Mouse (Mus musculus): ENCODE data around the gene Xylb.

DNA sequence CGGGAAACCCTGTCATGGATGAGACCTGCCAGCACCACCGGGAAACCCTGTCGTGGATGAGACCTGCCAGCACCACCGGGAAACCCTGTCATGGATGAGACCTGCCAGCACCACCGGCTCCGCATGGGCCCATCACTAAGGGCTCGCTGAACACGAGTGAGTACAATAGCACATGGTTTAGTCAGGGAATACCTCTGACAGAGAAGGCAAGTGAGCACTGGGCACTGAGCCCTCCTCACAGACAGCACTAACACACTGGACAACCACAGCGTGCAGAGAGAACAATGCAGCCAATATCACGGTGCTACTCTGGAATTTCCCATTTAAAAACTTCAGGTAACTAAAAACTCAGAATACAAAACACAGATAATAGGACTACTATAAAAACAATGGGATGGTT, 44.1 kb upstream of the Xylb start:
- TF ChIP-seq GATA1 (IDR thresholded peaks at IDR 0.05; ENCODE audit: borderline replicate concordance, low read length) (no peak), FLI1 (IDR thresholded peaks at IDR 0.05; ENCODE audit: low read length) (no peak)
